Mouse (Mus musculus): ENCODE measurements at regions not wholly inside any gene's neighbourhood (a gene's known extent, or its start where the extent isn't known, plus 50 kb on each side); places are given as distances from the start of the nearest gene placed in this dataset.

GRCm38 (mm10) chr13:59228059-59228830 lies 356.8 kb downstream of the Agtpbp1 start:
- DNase-seq (ENCODE audit: low read depth): no peak

- no peak for DNase-seq (ENCODE audit: low read depth)
Measured at GRCm38 (mm10) chr13:59227523-59228058, 357.4 kb downstream of the Agtpbp1 start.

- DNase-seq (ENCODE audit: low read depth): no peak
Measured at GRCm38 (mm10) chr13:59220587-59220986, 364.4 kb downstream of the Agtpbp1 start.

GRCm38 (mm10) chr13:59220156-59220555 lies 364.9 kb downstream of the Agtpbp1 start:
- DNase-seq (ENCODE audit: low read depth): no peak

GRCm38 (mm10) chr13:59216686-59217298 lies 368.2 kb downstream of the Agtpbp1 start:
- DNase-seq (ENCODE audit: low read depth): no peak

GRCm38 (mm10) chr13:59212296-59212701 lies 372.7 kb downstream of the Agtpbp1 start:
- DNase-seq (ENCODE audit: low read depth): no peak

- DNase-seq (ENCODE audit: low read depth): no peak
Measured at GRCm38 (mm10) chr13:59210828-59211227, 374.2 kb downstream of the Agtpbp1 start.

- DNase-seq (ENCODE audit: low read depth): no peak
Measured at GRCm38 (mm10) chr13:59206186-59206585, 378.8 kb downstream of the Agtpbp1 start.

GRCm38 (mm10) chr13:59204506-59204905 lies 380.5 kb downstream of the Agtpbp1 start:
- no peak for DNase-seq (ENCODE audit: low read depth)

GRCm38 (mm10) chr13:59196311-59196710 lies 388.7 kb downstream of the Agtpbp1 start:
- DNase-seq (ENCODE audit: low read depth): no peak

GRCm38 (mm10) chr13:59188431-59188830 lies 382.1 kb downstream of the Ntrk2 start:
- no peak for DNase-seq (ENCODE audit: low read depth)
